Mouse (Mus musculus) cerebellum, adult 9-11 months (tissue): Measurements from ENCODE around the gene Ets2.

Experiments used
- DNase-seq: peaks from one replicate; pipeline ENCODE4 v3.0.0; 2022

Gene Ets2

DNA sequence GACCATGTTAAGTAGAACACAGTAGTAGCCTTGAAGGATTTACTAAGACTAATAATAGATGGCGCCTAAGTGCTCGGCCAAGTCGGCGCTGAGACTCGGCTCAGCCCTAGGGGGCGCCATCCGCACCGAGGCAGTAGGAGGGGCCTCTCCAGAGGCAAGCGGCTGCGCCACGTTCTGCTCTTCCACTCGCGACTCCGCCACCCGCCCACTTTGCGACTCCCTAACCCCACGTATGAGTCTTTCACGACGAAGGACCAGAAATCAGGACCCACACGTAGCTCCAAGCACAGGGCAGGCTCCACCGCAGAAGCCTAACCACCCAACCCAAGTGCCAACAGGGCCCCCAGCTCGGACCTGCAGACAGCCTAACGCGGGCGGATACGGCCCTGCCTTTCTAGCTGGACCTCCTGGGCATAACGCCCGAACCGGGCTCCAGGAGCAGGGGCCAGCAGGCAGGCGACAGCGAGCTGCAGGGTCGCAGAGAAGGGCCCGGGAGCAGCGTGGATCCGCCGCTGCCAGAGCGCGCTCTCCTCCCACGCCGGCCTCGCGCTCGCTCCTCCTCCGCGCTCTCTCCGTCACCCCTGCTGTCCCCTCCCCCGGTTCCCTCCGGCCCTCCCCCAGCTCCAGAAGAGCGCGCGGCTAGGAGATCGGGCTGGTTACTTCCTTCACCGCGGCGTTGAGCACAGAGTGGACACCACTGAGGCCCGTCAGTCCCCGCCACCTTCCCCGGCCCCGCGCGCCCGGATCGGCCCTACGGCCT, at the start of gene Ets2:
Ets2 (plus strand) TSS at position 274 of the 760 bp plus-strand sequence.
- DNase-seq, result peak; percentile 91

DNA sequence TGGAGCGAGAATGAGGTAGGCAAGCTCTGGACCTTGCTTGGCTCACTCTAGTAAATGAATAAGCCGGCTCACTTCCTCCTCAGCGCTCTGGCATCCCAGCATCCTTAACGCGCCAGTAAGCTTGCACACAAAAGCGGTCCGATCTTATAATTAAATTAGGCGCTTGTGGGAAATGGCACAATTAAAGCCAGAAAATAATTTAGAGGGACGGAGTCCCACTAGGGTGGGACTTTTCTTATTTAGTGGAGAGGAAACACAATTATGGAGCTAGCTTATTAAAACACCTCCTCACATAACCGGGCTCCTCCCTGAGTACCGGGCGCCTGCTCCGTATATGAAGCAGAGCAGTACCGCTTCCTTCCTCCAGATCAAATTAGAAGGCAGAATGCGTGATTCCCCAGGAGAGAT, 47.7 kb upstream of the Ets2 start:
- no peak for DNase-seq

DNA sequence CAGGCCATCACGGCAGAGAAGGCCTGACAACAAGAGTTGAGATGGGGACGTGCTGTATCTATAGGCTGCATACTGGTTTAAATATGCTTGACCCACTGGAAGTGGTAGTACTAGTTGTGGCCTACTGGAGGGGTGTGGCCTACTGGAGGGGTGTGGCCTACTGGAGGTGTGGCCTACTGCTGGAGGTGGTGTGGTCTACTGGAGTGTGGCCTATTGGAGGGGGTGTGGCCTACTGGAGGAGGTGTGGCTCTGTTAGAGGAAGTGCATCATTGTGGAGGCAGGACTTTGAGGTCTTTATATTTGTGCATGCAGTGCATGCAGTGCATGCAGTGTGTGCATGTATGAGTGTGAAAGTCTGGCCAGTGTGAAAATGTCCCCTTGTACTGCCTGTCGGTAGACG, 45.3 kb upstream of the Ets2 start:
- no peak for DNase-seq

DNA sequence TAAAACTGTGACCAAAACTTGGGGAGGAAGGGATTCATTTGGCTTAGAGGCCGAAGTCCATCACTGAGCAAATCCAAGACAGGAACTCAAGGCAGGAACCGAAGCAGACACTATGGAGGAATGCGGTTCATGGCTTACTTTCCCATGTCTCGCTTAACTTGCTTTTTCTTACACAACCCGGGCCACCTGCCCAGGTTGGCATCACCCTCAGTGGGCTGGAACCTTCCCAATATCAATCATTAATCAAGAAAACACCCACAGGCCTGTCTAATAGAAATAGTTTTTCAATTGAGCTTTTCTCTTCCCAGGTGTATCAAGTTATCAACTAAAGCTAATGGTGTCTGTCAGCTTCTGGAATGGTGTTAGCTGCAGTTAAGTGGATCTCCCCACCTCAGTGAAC, 44.7 kb upstream of the Ets2 start:
- no peak for DNase-seq

DNA sequence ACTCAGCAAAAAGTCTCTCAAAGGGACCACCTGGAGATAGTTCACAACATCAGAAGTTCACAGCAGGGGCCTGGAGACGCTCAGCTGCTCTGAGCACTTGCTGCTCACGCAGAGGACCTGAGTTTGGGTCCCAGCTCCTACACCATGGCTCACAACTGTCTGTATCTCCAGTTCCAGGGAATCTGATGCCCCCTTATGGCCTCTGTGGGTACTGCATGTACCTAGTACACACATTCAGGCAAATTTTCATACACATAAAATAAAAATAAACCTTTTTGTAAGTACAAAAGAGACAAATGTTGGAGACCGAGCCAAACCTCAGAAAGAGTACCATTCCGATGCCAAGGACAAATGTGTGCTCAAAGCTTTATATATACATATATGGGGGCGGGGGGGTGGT, 44.1 kb upstream of the Ets2 start:
- DNase-seq, result no peak

DNA sequence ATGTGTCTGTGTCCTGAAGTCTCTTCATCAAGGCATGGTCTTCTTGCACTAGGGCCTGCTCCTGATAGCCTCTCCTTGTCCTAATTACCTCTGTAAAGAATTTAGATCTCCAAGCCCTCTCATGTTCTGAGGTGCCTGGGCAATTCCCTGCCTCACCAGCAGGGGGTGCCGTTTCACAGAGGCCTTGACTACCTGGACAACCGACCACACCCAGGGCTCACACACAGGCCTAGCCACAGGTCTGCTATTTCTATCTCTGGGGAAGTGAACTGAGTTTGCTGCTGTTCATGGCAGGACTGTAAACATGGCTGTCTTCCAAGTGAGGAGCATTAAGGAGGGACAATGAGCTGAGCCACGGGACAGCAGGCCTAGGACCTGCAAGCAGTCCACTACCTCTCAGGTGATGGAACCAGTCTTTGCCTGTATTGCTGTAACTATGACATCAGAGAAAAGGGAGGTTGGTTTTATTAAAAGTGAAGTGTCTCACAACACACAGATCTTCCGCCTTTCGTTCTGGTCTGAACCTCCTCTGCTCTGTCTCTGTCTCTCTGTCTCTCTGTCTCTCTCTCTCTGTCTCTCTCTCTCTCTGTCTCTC, 42.9 kb upstream of the Ets2 start:
- no peak for DNase-seq

DNA sequence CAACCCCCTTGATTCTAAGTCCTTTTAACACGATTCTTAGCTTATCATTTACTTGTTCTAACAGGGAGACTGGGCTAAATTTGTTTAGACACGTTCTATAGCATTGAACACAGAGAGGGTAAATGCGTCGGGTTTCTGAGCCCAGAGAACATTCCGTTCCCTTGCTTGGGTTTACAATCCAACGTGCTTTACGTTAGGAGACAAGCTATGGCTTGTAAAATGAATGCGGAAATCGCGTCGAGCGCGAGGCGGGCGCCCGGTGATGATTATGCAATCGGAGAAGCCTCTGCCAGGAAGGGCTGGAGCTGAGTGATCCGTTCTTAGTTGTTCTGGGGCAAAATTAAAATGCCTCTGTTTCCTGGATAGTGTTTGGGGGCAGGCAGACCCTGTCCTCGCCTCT, 42.4 kb upstream of the Ets2 start:
- no peak for DNase-seq

DNA sequence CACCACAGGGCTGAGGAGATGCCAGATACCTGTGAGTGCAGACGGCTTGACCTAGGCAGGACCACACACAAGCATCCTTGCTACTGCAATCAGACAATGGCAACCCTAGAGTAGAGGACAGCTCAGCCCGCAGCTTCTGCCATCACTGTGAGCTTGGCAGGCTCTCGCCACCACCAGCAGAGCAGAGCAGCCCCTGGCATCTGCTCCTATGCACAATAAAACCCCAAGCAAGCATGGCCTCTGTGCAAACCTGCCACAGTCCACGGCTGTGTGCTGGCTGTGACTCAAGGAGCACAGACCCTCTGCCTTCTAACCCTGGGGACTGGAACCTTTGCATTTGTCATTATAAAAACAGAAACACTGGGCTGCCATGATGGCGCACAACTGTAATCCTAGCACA, 41.0 kb upstream of the Ets2 start:
- DNase-seq, result peak; percentile 40

DNA sequence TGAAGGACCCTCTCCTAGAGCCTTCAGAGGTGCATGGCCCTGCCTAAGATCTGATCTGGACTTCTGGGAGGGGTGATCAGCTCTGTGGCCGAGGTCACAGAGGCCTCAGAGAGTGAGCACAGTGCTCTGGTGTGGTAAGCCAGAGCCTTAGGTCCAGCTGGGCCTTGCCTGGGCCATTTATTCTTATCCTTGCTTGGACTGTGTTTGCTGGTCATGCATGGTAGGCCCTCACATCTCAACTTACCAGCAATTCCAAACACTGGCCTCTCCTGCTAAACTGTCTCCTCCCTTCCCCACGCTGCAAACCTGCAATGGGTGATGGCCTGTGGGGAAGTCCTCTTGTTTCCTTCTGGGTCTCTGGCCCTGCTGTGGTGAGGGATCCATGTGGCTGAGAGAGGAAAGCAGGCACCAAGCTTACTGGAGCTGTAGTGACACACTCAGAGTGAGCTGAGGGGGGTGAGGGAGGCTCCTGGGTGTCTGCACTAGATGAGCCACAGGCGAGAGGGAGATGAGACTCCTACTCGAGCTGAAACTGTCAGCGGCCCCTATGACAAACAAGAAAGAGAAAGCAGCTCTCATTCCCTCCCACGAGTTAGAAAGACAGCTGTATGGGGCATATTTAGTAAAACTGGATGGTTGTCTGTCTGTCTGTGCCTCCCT, 36.3 kb upstream of the Ets2 start:
- no peak for DNase-seq

DNA sequence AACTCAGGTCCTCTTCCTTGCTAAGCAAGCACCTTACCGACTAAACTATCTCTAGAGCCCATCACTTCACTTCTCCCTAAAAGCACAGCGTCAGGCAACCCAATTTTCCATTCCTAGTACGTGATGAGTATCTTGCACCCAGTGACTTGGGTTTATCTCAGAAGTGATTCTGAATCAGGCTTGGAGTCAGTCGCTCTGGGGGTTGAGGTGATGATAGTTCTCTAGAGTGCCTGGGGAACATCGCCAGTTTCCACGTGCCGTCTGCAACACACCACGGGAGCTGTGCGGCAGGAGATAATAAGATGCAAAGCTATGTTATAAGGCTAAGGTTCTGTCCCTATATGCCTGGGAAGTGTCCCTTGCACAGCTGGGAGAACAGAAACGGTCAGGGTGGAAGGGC, 35.6 kb upstream of the Ets2 start:
- DNase-seq, result no peak

DNA sequence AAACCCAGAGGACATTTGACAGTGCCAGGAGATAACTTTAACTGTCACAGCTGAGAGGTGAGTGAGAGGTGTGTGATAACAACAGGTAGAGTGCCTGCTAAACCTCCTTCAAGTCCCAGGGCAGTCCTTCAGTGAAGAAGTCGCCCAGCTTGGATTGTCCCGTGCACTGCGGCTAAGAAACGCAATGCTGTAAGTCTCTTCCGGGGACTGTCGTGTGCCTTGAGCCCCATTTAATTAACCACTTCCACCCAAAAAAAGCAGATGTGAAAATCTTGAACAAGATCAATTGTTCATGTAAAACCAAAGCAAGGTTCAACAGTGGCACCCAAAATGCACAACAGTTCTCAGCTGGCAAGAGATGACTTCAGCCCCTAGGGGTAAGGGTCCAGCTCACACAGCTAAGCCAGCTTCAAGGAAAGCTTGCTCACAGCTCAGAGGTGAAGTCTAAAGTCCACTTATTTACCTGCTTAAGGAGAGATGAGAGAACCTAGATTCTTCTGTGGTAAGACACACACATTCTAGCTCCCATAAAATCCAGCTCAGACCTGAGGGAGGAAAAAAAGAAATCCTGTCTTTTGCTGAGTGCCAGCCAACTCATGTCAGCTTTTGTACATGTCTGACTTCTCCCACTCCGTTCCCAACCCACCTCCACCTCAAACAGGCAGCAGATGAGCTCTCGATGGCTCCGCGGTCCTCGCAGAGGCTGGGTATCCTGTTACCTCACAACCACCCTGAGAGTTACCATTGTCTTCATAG, 34.3 kb upstream of the Ets2 start:
- no peak for DNase-seq

DNA sequence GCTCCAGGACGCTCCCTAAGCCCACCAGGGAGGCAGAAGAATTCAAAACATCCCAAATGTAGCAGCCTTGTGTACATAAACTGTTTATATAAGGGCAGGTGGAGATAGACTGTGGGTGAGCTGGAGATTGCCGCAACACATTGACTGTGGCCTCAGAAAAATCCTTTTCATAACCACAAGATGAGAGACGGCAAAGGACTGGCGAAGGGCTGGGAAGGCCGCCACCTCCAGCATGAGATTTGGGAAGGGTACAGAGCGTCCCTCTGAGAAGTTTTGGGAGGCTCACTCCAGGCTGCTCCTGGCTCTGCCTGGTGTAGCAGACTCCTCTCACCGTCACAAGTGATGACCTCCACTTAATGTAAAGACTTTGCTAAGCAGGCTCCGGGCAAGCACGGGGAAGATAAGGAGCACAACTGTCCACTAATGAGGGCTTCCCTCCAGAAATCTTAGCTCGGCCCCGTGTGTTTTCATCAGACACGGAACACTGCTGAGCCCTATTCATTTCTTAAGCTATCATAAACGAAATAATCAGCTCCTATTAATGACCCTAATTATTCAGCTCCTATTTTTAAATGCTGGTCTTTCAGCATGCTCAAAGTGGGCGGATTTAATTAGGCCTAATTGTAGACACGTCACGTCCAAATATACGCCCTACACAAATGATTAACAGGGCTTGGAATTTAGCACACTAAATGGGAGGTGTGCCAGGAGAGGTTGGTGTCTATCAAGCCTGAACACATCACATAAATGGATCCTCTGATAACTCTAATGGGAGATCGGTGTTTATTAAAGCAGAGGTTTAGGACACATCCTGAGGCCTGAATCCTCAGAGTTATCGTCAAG, 33.5 kb upstream of the Ets2 start:
- no peak for DNase-seq

DNA sequence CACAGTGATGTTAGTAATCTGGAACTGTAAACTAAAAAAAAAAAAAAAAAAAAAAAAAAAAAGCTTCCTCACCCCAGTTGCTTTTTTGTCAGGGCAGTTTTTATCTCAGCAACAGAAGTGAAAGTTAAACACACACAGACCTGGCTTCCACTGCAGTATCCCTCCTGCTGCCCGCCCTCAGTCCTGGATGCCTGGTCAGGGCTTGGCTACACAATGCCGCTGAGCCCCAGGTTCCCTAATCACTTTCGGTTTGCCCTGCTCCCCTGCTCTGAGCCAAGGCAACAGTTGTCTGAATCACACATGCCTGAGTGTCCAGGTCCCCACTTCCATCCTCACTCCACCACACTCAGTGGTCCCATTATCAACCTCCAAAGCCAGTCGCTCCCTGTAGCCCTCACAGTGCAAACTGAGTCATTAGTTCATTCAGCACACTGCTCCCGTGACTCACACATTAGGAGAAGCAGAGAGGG, 27.4 kb upstream of the Ets2 start:
- DNase-seq, result no peak

DNA sequence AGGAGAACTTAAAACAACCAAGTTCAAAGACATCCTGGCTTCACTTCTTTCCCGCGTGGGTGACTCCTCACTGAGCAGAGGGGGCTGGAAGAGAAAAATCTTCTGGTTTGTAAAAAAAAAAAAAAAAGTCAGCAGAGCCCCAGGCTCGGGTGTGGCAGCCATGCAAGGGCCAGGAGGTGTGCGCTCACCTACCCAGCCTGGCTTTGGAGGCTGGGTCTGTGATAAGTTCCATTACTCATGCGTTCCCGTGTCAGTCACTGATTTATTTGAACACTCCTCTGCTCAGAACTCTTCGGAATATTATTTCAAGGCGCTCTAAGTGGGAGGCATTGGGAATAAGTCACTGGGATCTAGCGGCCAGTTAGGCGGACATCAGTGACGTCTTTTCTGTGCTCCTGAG, 26.7 kb upstream of the Ets2 start:
- no peak for DNase-seq

DNA sequence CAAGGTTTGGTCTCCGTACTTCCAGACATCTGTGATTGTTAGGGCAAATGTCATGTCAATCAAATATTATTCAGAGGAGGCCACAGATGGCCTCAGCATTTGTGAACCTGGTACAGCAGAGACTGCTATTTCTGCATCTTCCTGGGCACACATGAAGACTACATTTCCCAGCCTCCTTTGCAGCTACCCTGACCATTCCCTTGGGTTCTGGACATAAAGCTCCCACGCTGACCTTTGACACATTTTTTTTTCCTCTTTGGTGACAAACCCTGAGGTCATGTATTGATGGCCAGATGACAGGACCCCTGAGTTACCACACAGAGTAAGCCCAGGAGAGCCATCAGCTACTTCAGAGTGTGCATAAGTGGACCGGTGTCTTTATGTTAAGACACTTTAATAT, 25.2 kb upstream of the Ets2 start:
- DNase-seq, result no peak

DNA sequence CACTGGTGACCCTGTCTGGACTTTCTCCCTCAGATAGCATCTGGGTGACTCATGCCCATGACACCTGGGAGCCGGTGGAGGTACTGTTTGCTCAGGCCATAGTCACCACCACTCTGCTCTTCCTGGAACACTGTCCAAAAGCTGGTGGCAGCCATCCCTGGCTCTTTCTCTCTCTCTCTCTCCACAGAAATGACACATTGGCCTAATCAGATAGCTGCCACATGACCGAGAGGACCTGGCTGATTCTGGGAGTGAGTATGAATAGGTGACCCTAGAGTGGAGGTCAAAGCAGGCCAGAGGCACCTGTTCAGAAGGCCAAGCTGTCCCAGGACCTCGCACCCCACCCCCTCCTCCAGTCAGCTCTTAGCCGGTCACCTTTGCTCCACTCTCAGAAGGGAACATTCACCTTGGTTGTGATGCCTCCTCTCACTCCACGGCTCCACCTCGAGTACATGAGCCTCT, 19.4 kb upstream of the Ets2 start:
- no peak for DNase-seq

DNA sequence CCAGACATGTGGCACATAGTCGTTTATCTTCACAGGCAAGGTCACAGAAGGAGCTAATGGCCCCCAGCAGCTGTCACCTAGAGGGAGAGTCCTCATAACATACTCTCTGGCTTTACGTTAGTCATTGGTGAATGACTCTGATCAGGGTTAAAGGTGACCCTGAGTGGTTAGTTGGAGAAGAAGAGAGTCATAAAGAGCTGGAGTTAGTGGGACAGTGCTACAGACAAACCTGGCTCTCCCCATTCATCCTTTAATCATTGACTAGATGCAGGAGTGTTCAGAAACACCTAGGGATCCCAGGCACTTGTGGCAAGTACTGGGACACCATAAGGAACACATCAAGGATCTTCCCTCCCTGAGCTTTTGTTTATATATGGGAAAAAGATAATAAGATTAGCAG, 16.1 kb upstream of the Ets2 start:
- DNase-seq, result no peak

DNA sequence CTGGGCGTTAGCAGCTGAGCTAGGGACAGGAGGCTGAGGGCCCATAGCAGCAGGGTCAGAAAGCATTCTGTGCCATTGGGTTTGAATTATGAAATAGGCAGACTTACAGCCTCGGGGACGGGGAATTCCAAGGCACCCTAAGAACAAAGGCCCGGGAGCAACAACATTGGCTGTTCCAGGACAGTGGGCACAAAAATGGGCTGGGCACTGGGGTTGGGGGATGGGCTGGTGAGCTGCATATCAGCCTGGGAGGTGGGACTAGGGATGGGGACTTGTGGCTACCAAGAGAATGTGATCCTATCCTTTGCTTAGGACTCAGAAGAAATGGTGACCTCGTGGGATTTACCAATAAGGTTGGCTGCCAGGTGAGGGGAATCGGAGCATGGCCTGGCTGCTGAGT, 15.6 kb upstream of the Ets2 start:
- DNase-seq, result no peak

DNA sequence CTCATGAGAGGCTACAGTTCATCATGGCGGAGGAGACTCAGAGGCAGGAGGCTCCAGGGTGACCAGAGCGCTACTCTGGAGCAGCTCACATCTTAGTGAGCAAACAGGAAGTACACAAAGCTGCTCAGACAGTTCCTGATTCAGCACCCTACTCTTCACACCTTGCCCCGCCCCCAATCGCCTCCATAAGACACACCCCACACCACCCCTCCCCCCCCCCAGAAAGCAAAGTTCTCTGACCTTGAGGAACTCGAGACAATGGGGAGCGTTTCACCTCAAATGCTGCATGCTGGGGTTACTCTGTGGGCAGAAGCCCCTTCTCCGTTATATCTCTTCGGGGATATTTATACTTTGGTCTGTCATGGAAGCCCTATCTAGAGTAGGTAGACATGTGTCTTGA, 15.0 kb upstream of the Ets2 start:
- no peak for DNase-seq

DNA sequence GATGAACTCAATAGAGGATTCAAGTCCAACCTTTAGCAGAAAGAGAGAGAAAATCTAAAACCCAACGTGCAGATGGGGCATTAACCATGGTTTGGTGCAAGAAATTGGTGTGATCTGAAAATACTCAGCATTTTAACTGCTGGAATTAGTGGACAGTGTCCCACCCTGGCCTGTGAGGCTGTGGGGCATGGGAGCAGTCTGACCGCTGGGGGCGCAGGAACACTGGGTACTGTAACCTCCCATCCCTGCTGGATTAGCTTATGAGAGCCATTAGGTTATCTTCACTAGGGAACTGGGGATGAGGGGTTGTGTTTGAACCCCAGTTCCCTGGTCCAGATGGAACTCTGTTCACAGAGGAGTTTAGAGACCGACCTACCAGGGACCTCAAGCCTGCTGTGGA, 13.9 kb upstream of the Ets2 start:
- DNase-seq, result no peak

DNA sequence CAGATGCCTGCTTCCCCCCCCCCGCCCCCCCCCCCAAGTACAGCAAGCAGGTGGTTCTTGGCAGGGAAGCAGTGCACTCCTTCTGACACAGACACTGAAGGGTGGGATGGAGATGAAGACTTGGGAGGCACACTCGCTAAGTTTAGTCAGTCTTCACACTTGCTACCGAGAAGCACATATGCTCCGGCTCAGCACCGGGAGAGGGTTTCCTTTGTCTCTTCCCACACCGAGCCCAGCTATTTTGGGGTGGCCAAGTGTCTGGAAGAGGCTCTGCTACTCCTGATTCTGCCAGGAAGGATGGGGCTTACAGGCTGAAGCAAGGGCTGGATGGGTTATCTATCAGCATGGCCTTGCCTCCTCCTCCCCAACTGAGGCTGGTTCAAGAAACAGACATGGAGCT, 5.3 kb upstream of the Ets2 start:
- no peak for DNase-seq

DNA sequence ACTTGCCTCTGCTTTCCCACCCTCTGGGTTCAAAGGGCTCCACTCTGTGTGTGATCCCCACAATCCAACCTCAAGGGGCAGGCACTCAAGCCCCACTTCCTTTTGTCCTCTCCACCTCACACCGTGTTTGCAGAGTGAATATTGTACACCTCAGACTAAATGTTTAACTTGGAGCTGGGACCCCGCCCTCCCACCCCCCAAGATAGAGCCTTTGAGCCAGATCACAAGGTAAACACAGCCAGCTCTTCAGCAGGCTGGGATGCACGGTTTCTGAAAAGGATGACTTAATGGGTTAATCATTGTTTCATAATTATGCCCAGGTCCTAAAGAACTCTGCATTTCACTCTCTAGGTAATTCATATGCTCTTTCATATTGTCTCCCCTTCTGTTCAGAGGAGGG, 2.2 kb upstream of the Ets2 start:
- DNase-seq, result no peak

DNA sequence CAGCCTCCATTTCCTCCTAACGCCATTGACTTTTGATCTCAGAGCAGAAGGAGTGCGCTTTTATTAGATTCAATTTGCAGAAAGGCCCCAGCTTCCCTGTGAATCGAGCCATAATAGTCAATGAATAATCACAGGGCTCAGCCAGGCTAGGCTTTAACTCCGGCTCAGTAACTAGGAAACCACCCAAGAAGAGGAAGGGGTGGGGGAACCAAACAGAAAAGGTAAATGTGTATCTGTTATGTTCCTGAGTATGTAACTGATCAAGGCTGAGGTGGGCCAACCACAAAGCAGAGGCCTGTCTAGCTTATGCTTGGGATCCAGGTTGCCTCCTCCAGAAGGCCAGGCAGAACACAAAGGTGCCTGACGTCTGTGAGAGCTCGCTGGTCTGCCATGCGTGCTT, 1.7 kb upstream of the Ets2 start:
- no peak for DNase-seq
